Mouse (Mus musculus) c-Kit-negative CD71-positive TER-119-positive erythroid progenitor cells, embryonic 14.5 days (primary cell): ENCODE data around the gene Vmn2r51.
"Not testable (repeated sequence)": the region's sequence is repeated elsewhere in the genome, so short reads cannot be mapped to it uniquely, and the experiment has no call there.

ENCODE experiments used
- DNase-seq: peaks from one replicate; pipeline ENCODE4 v3.0.0-alpha.2; 2013; ENCODE audit warnings: low read depth, low spot score

Vmn2r51 gene

GRCm38 (mm10) chr7:10105641-10106040 lies at the start of gene Vmn2r51:
Gene Vmn2r51 (minus strand): TSS chr7:10105741.
- not testable (repeated sequence) for DNase-seq

DNA sequence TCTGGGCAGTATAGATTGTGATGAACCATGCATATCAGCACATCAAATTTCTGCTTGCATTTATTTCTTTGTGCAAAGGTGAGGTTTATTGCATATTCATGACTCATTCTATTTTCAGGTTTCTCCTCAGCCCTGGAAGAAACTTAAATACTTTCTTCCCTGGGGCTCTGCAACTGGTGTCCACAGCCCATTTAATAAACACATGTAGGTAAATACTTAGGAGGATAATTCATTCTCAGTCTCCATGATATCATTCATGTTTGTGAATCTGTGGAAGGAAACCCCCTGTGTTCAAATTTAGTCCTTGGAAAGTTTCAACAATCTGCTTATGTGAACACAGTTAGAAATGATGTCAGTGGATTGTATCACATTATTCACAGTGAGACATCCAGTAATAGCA lies 52.3 kb downstream of the Vmn2r51 start, which contains the start of gene Vmn2r50:
Gene Vmn2r50, minus strand, starts transcription at position 101 of the 400 bp plus-strand sequence.
- DNase-seq, result not testable (repeated sequence)
